Comparison of ENCODE assay signal across 10 mouse cellular contexts in genomic region chr4:131996985-131997384, GRCm38 (mm10).
DNase-seq lines count a peak whose midpoint lies in the region; ATAC-seq and TF ChIP-seq lines count a peak whose summit lies in the region.
"Had no signal": no experiment of that assay in that cellular context is flagged by ENCODE, and none has a peak within 500 bp of the region (broad histone marks: within the 10 kb centered on the region; RNA-seq: fewer than 3 reads in every experiment).

No protein-coding gene starts in this region.

- H3K9ac ChIP-seq in hindbrain, postnatal 0 days (replicated peaks; ENCODE audit: low read length), result no peak overlapping the region
- H3K9ac ChIP-seq in hindbrain, embryonic 16.5 days (ENCODE audit: low read depth, low read length), result no peak overlapping the region
- no peak overlapping the region for H3K9ac ChIP-seq in midbrain, postnatal 0 days (replicated peaks; ENCODE audit: low read length, poor library complexity, severe bottlenecking)
- no peak overlapping the region for H3K9ac ChIP-seq in midbrain, embryonic 11.5 days (ENCODE audit: low read length)
- H3K9ac ChIP-seq in heart, postnatal 0 days (replicated peaks; ENCODE audit: low read depth, low read length), result 0 out of 2 replicates have a peak overlapping the region, but pooled peaks have one; percentile 4
- no peak overlapping the region for H3K9ac ChIP-seq in intestine, embryonic 16.5 days (ENCODE audit: low read depth, low read length)
- H3K9ac ChIP-seq: lung, embryonic 15.5 days; stomach, embryonic 15.5 days had no signal

- no peaks in the 10 kb centered on the region for H3K9me3 ChIP-seq in hindbrain, postnatal 0 days (ENCODE audit: low read length)
- H3K9me3 ChIP-seq in hindbrain, embryonic 16.5 days (ENCODE audit: control insufficient read depth, low read length), result no peaks in the 10 kb centered on the region
- no peaks in the 10 kb centered on the region for H3K9me3 ChIP-seq in midbrain, postnatal 0 days (ENCODE audit: low read length)
- H3K9me3 ChIP-seq in midbrain, embryonic 11.5 days (ENCODE audit: control insufficient read depth, low read length), result no peaks in the 10 kb centered on the region
- H3K9me3 ChIP-seq in heart, postnatal 0 days (replicated peaks; ENCODE audit: control insufficient read depth, low read length), result no peaks in the 10 kb centered on the region
- no peaks in the 10 kb centered on the region for H3K9me3 ChIP-seq in intestine, embryonic 16.5 days (ENCODE audit: control insufficient read depth, low read length)
- H3K9me3 ChIP-seq: lung, embryonic 15.5 days; stomach, embryonic 15.5 days had no signal

- no peaks in the 10 kb centered on the region for H3K4me1 ChIP-seq in hindbrain, postnatal 0 days (ENCODE audit: insufficient read depth, low read length)
- H3K4me1 ChIP-seq in hindbrain, embryonic 16.5 days (ENCODE audit: control insufficient read depth, insufficient read depth, low read depth, low read length), result no peaks in the 10 kb centered on the region
- no peaks in the 10 kb centered on the region for H3K4me1 ChIP-seq in midbrain, postnatal 0 days (ENCODE audit: insufficient read depth, low read length)
- H3K4me1 ChIP-seq in midbrain, embryonic 11.5 days (ENCODE audit: control insufficient read depth, insufficient read depth, low read length), result no peaks in the 10 kb centered on the region
- no peaks in the 10 kb centered on the region for H3K4me1 ChIP-seq in heart, postnatal 0 days (ENCODE audit: control insufficient read depth, insufficient read depth)
- H3K4me1 ChIP-seq in intestine, embryonic 16.5 days (ENCODE audit: control insufficient read depth, insufficient read depth, low read length), result 0 out of 2 replicates have a peak, but pooled peaks cover 3% of the 10 kb centered on the region
- H3K4me1 ChIP-seq: lung, embryonic 15.5 days; stomach, embryonic 15.5 days had no signal

- H3K4me3 ChIP-seq in hindbrain, postnatal 0 days (ENCODE audit: low read length), result no peak overlapping the region
- no peak overlapping the region for H3K4me3 ChIP-seq in hindbrain, embryonic 16.5 days (ENCODE audit: low read length)
- H3K4me3 ChIP-seq in midbrain, postnatal 0 days (ENCODE audit: low read depth, low read length), result no peak overlapping the region
- H3K4me3 ChIP-seq in midbrain, embryonic 11.5 days (ENCODE audit: low read depth, low read length), result no peak overlapping the region
- 0 out of 2 replicates have a peak overlapping the region, but pooled peaks have one; percentile 5 for H3K4me3 ChIP-seq in heart, postnatal 0 days (ENCODE audit: low read depth, low read length)
- H3K4me3 ChIP-seq in intestine, embryonic 16.5 days (ENCODE audit: low read length), result no peak overlapping the region
- H3K4me3 ChIP-seq: lung, embryonic 15.5 days; stomach, embryonic 15.5 days had no signal

- no peak for TF ChIP-seq EP300 in heart, postnatal 0 days (IDR thresholded peaks at IDR 0.05; ENCODE audit: low read depth)

- WGBS in hindbrain, postnatal 0 days, result 40% methylated on average over 5 of the region's 5 CpGs
- WGBS in hindbrain, embryonic 16.5 days, result 43% methylated on average over 5 of the region's 5 CpGs
- 29% methylated on average over 5 of the region's 5 CpGs for WGBS in midbrain, postnatal 0 days
- WGBS in midbrain, embryonic 11.5 days, result 27% methylated on average over 5 of the region's 5 CpGs
- WGBS in heart, postnatal 0 days, result 50% methylated on average over 5 of the region's 5 CpGs
- WGBS in intestine, embryonic 16.5 days, result 65% methylated on average over 5 of the region's 5 CpGs

- no peak for ATAC-seq in hindbrain, postnatal 0 days
- ATAC-seq in hindbrain, embryonic 16.5 days, result no peak
- no peak for ATAC-seq in midbrain, postnatal 0 days (ENCODE audit: low FRiP score)
- ATAC-seq in midbrain, embryonic 11.5 days (ENCODE audit: low FRiP score), result no peak
- ATAC-seq in heart, postnatal 0 days (ENCODE audit: insufficient read depth, low read depth), result no peak
- ATAC-seq in intestine, embryonic 16.5 days, result no peak

- peak; percentile 56 for TF ChIP-seq CTCF in hindbrain, postnatal 0 days (IDR thresholded peaks at IDR 0.05; ENCODE audit: low read depth)
- TF ChIP-seq CTCF in midbrain, postnatal 0 days (IDR thresholded peaks at IDR 0.05), result peak; percentile 58
- TF ChIP-seq CTCF in heart, postnatal 0 days (IDR thresholded peaks at IDR 0.05; ENCODE audit: low read depth), result peak; percentile 30; the same call in 1 of the 2 replicates

- no peak overlapping the region for H3K4me2 ChIP-seq in hindbrain, postnatal 0 days (ENCODE audit: low read depth, low read length)
- no peak overlapping the region for H3K4me2 ChIP-seq in hindbrain, embryonic 16.5 days (ENCODE audit: low read length)
- no peak overlapping the region for H3K4me2 ChIP-seq in midbrain, postnatal 0 days (ENCODE audit: low read depth, low read length, poor library complexity, severe bottlenecking)
- H3K4me2 ChIP-seq in midbrain, embryonic 11.5 days, result no peak overlapping the region
- H3K4me2 ChIP-seq in heart, postnatal 0 days (ENCODE audit: low read depth, low read length), result peak overlapping the region; percentile 22; the same call in 1 of the 2 replicates
- no peak overlapping the region for H3K4me2 ChIP-seq in intestine, embryonic 16.5 days (ENCODE audit: low read depth, low read length)
- H3K4me2 ChIP-seq: lung, embryonic 15.5 days; stomach, embryonic 15.5 days had no signal

- peak; percentile 24 to 42 for DNase-seq in cerebellum, postnatal 10 days
- no peak for DNase-seq in cerebellum, adult 8-10 months
- DNase-seq in hindbrain, postnatal 0 days (ENCODE audit: low spot score), result no peak
- no peak for DNase-seq in midbrain, postnatal 0 days (ENCODE audit: low spot score)
- no peak for DNase-seq in midbrain, embryonic 11.5 days (ENCODE audit: low spot score, missing footprints)
- peak; percentile 14 for DNase-seq in heart, postnatal 0 days (ENCODE audit: low spot score)

- no peaks in the 10 kb centered on the region for H3K27me3 ChIP-seq in hindbrain, postnatal 0 days (ENCODE audit: insufficient read depth, low read length)
- H3K27me3 ChIP-seq in hindbrain, embryonic 16.5 days (replicated peaks; ENCODE audit: control insufficient read depth, insufficient read depth, low read length), result no peaks in the 10 kb centered on the region
- no peaks in the 10 kb centered on the region for H3K27me3 ChIP-seq in midbrain, postnatal 0 days (ENCODE audit: insufficient read depth, low read length)
- H3K27me3 ChIP-seq in midbrain, embryonic 11.5 days (ENCODE audit: control insufficient read depth, insufficient read depth, low read length), result no peaks in the 10 kb centered on the region
- no peaks in the 10 kb centered on the region for H3K27me3 ChIP-seq in heart, postnatal 0 days (ENCODE audit: control insufficient read depth, insufficient read depth, low read length)
- no peaks in the 10 kb centered on the region for H3K27me3 ChIP-seq in intestine, embryonic 16.5 days (replicated peaks; ENCODE audit: control insufficient read depth, insufficient read depth, low read length)
- H3K27me3 ChIP-seq: lung, embryonic 15.5 days; stomach, embryonic 15.5 days had no signal

- no peak overlapping the region for H3K27ac ChIP-seq in hindbrain, postnatal 0 days
- no peak overlapping the region for H3K27ac ChIP-seq in hindbrain, embryonic 16.5 days (ENCODE audit: low read depth, low read length)
- no peak overlapping the region for H3K27ac ChIP-seq in midbrain, postnatal 0 days (ENCODE audit: low read depth, low read length)
- H3K27ac ChIP-seq in midbrain, embryonic 11.5 days (ENCODE audit: low read depth, low read length), result no peak overlapping the region
- H3K27ac ChIP-seq in heart, postnatal 0 days (ENCODE audit: low read depth), result no peak overlapping the region
- H3K27ac ChIP-seq in intestine, embryonic 16.5 days (ENCODE audit: low read length), result no peak overlapping the region
- H3K27ac ChIP-seq: lung, embryonic 15.5 days; stomach, embryonic 15.5 days had no signal

- peaks cover 8% of the 10 kb centered on the region; the same call in 1 of the 2 replicates for H3K36me3 ChIP-seq in hindbrain, postnatal 0 days (ENCODE audit: insufficient read depth, low read length)
- 0 out of 2 replicates have a peak, but pooled peaks cover 3% of the 10 kb centered on the region for H3K36me3 ChIP-seq in hindbrain, embryonic 16.5 days (ENCODE audit: control insufficient read depth, insufficient read depth, low read length)
- peaks cover 11% of the 10 kb centered on the region; the same call in 1 of the 2 replicates for H3K36me3 ChIP-seq in midbrain, postnatal 0 days (ENCODE audit: insufficient read depth, low read length)
- peaks cover 11% of the 10 kb centered on the region; the same call in 1 of the 2 replicates for H3K36me3 ChIP-seq in midbrain, embryonic 11.5 days (ENCODE audit: control insufficient read depth, insufficient read depth, low read length)
- H3K36me3 ChIP-seq in heart, postnatal 0 days (replicated peaks; ENCODE audit: control insufficient read depth, insufficient read depth, low read length), result peaks cover 22% of the 10 kb centered on the region
- H3K36me3 ChIP-seq in intestine, embryonic 16.5 days (ENCODE audit: control insufficient read depth, insufficient read depth, low read length), result no peaks in the 10 kb centered on the region; the same call in 1 of the 2 replicates

Comparison
In these comparisons a context has a peak if more than half of its experiments do, and no peak if none do; other contexts are left out.
1. DNase-seq: peak in cerebellum, postnatal 10 days (2 of 2) and heart, postnatal 0 days (single experiment); none in cerebellum, adult 8-10 months (single experiment), hindbrain, postnatal 0 days (single experiment), midbrain, postnatal 0 days (single experiment) and midbrain, embryonic 11.5 days (single experiment).
2. Peak in every context shown above with its lines, with median percentiles within 50 percentile points of each other: CTCF ChIP-seq.